23 mouse cellular contexts compared by ENCODE assay signal in genomic region chr5:112525980-112526379, GRCm38 (mm10). TPM values are rescaled to one million over a fixed set of nuclear protein-coding genes. Genes with fewer than 3 reads are reported as not detected.
DNase-seq lines count a peak whose midpoint lies in the region; ATAC-seq and TF ChIP-seq lines count a peak whose summit lies in the region.
"Had no signal": no experiment of that assay in that cellular context is flagged by ENCODE, and none has a peak within 500 bp of the region (broad histone marks: within the 10 kb centered on the region; RNA-seq: fewer than 3 reads in every experiment).

No protein-coding gene starts in this region.

- no peak overlapping the region for H3K4me2 ChIP-seq in forebrain, embryonic 13.5 days
- H3K4me2 ChIP-seq in forebrain, postnatal 0 days (ENCODE audit: low read depth): no peak overlapping the region
- H3K4me2 ChIP-seq in kidney, embryonic 15.5 days: no peak overlapping the region
- H3K4me2 ChIP-seq in midbrain, embryonic 15.5 days: no peak overlapping the region
- H3K4me2 ChIP-seq in midbrain, postnatal 0 days (ENCODE audit: low read depth, low read length, poor library complexity, severe bottlenecking): no peak overlapping the region
- H3K4me2 ChIP-seq: embryonic facial prominence, embryonic 12.5 days; hindbrain, embryonic 13.5 days; intestine, embryonic 15.5 days; liver, embryonic 12.5 days; neural tube, embryonic 13.5 days had no signal

- no peaks in the 10 kb centered on the region for H3K27me3 ChIP-seq in forebrain, embryonic 13.5 days
- H3K27me3 ChIP-seq in forebrain, postnatal 0 days (ENCODE audit: insufficient read depth, low read length): no peaks in the 10 kb centered on the region
- no peaks in the 10 kb centered on the region for H3K27me3 ChIP-seq in kidney, embryonic 15.5 days
- H3K27me3 ChIP-seq in kidney, adult 2 months (replicated peaks; ENCODE audit: control insufficient read depth, insufficient read depth, low read length): no peaks in the 10 kb centered on the region
- H3K27me3 ChIP-seq in midbrain, embryonic 15.5 days (replicated peaks): no peaks in the 10 kb centered on the region
- H3K27me3 ChIP-seq in midbrain, postnatal 0 days (ENCODE audit: insufficient read depth, low read length): no peaks in the 10 kb centered on the region
- H3K27me3 ChIP-seq: embryonic facial prominence, embryonic 12.5 days; hindbrain, embryonic 13.5 days; intestine, embryonic 15.5 days had no signal

- TF ChIP-seq POLR2A in kidney, adult 2 months (IDR thresholded peaks at IDR 0.05; ENCODE audit: low read depth, low read length): no peak
- TF ChIP-seq POLR2A in olfactory bulb, adult 2 months (IDR thresholded peaks at IDR 0.05; ENCODE audit: insufficient read depth, low read depth, low read length): no peak

- TF ChIP-seq CTCF in forebrain, postnatal 0 days (IDR thresholded peaks at IDR 0.05; ENCODE audit: low read depth): no peak
- TF ChIP-seq CTCF in kidney, adult 2 months (conservative IDR thresholded peaks at IDR 0.05; ENCODE audit: insufficient read depth, insufficient read length, low read depth, low read length): no peak
- no peak for TF ChIP-seq CTCF in midbrain, postnatal 0 days (IDR thresholded peaks at IDR 0.05)
- TF ChIP-seq CTCF in olfactory bulb, adult 2 months (IDR thresholded peaks at IDR 0.05; ENCODE audit: insufficient read depth, low read depth, low read length): no peak

- no peak for DNase-seq in forebrain, postnatal 0 days
- no peak for DNase-seq in kidney, adult 2 months
- no peak for DNase-seq in midbrain, postnatal 0 days (ENCODE audit: low spot score)
- no peak for DNase-seq in thymus, postnatal 14 days
- DNase-seq: adrenal gland, postnatal 14 days; cerebellum, adult 18-20 months; cerebellum, postnatal 25 days; heart, postnatal 14 days; kidney, adult 8-10 months; kidney, postnatal 10 days; liver, postnatal 0 days; lung, postnatal 36 days had no signal

- no peaks in the 10 kb centered on the region for H3K36me3 ChIP-seq in forebrain, embryonic 13.5 days (ENCODE audit: poor library complexity, severe bottlenecking)
- no peaks in the 10 kb centered on the region for H3K36me3 ChIP-seq in forebrain, postnatal 0 days (ENCODE audit: insufficient read depth)
- no peaks in the 10 kb centered on the region for H3K36me3 ChIP-seq in kidney, embryonic 15.5 days
- no peaks in the 10 kb centered on the region for H3K36me3 ChIP-seq in kidney, adult 2 months (ENCODE audit: control insufficient read depth, insufficient read depth, low read length)
- H3K36me3 ChIP-seq in midbrain, embryonic 15.5 days (replicated peaks): no peaks in the 10 kb centered on the region
- H3K36me3 ChIP-seq in midbrain, postnatal 0 days (ENCODE audit: insufficient read depth, low read length): no peaks in the 10 kb centered on the region; the same call in 1 of the 2 replicates
- H3K36me3 ChIP-seq: embryonic facial prominence, embryonic 12.5 days; hindbrain, embryonic 13.5 days; intestine, embryonic 15.5 days; liver, embryonic 12.5 days; neural tube, embryonic 13.5 days had no signal

- H3K27ac ChIP-seq in forebrain, embryonic 13.5 days: peak overlapping the region; percentile 42; the same call in 1 of the 2 replicates
- H3K27ac ChIP-seq in forebrain, postnatal 0 days (ENCODE audit: low read depth, low read length): no peak overlapping the region
- peak overlapping the region; percentile 68; the same call in 1 of the 2 replicates for H3K27ac ChIP-seq in kidney, embryonic 15.5 days
- H3K27ac ChIP-seq in kidney, adult 2 months (ENCODE audit: insufficient read depth, low read depth, low read length): no peak overlapping the region
- H3K27ac ChIP-seq in midbrain, embryonic 15.5 days: peak overlapping the region; percentile 15; the same call in 1 of the 2 replicates
- no peak overlapping the region for H3K27ac ChIP-seq in midbrain, postnatal 0 days (ENCODE audit: low read depth, low read length)
- H3K27ac ChIP-seq in olfactory bulb, adult 2 months (ENCODE audit: insufficient read depth, low read depth, low read length): peak overlapping the region; percentile 56
- H3K27ac ChIP-seq: embryonic facial prominence, embryonic 12.5 days; intestine, embryonic 15.5 days; liver, embryonic 12.5 days had no signal

- no peaks in the 10 kb centered on the region for H3K9me3 ChIP-seq in forebrain, embryonic 13.5 days (replicated peaks)
- H3K9me3 ChIP-seq in forebrain, postnatal 0 days (ENCODE audit: low read length): no peaks in the 10 kb centered on the region
- H3K9me3 ChIP-seq in kidney, embryonic 15.5 days (replicated peaks): no peaks in the 10 kb centered on the region
- no peaks in the 10 kb centered on the region for H3K9me3 ChIP-seq in midbrain, embryonic 15.5 days
- H3K9me3 ChIP-seq in midbrain, postnatal 0 days (ENCODE audit: low read length): no peaks in the 10 kb centered on the region
- H3K9me3 ChIP-seq: embryonic facial prominence, embryonic 12.5 days; hindbrain, embryonic 13.5 days; intestine, embryonic 15.5 days; liver, embryonic 12.5 days; neural tube, embryonic 13.5 days had no signal

- H3K4me1 ChIP-seq in forebrain, embryonic 13.5 days: peaks cover 49% of the 10 kb centered on the region
- peaks cover 18% of the 10 kb centered on the region for H3K4me1 ChIP-seq in forebrain, postnatal 0 days (ENCODE audit: insufficient read depth)
- H3K4me1 ChIP-seq in kidney, embryonic 15.5 days: peaks cover 33% of the 10 kb centered on the region
- no peaks in the 10 kb centered on the region for H3K4me1 ChIP-seq in kidney, adult 2 months (ENCODE audit: control insufficient read depth, insufficient read depth, low read length)
- peaks cover 31% of the 10 kb centered on the region for H3K4me1 ChIP-seq in midbrain, embryonic 15.5 days
- peaks cover 9% of the 10 kb centered on the region for H3K4me1 ChIP-seq in midbrain, postnatal 0 days (ENCODE audit: insufficient read depth, low read length)
- peaks cover 50% of the 10 kb centered on the region for H3K4me1 ChIP-seq in olfactory bulb, adult 2 months (ENCODE audit: control insufficient read depth, insufficient read depth, low read length)
- H3K4me1 ChIP-seq: liver, embryonic 12.5 days had no signal

- no peak overlapping the region for H3K9ac ChIP-seq in forebrain, embryonic 13.5 days
- no peak overlapping the region for H3K9ac ChIP-seq in forebrain, postnatal 0 days
- no peak overlapping the region for H3K9ac ChIP-seq in kidney, embryonic 15.5 days
- H3K9ac ChIP-seq in midbrain, embryonic 15.5 days: no peak overlapping the region
- H3K9ac ChIP-seq in midbrain, postnatal 0 days (replicated peaks; ENCODE audit: low read length, poor library complexity, severe bottlenecking): no peak overlapping the region
- H3K9ac ChIP-seq: embryonic facial prominence, embryonic 12.5 days; hindbrain, embryonic 13.5 days; intestine, embryonic 15.5 days; liver, embryonic 12.5 days; liver, postnatal 0 days; neural tube, embryonic 13.5 days had no signal

- no peak for ATAC-seq in forebrain, embryonic 13.5 days
- no peak for ATAC-seq in forebrain, postnatal 0 days
- no peak for ATAC-seq in kidney, embryonic 15.5 days (replicated peaks; ENCODE audit: low FRiP score)
- no peak for ATAC-seq in midbrain, embryonic 15.5 days (replicated peaks)
- ATAC-seq in midbrain, postnatal 0 days (ENCODE audit: low FRiP score): no peak
- ATAC-seq: CD4-positive, CD25-positive, alpha-beta regulatory T cell, adult 4 months; intestine, embryonic 15.5 days; liver, embryonic 12.5 days; liver, postnatal 0 days had no signal

- 71% methylated on average over 3 of the region's 3 CpGs for WGBS in forebrain, embryonic 13.5 days
- 62% methylated on average over 3 of the region's 3 CpGs for WGBS in forebrain, postnatal 0 days
- 84% methylated on average over 3 of the region's 3 CpGs for WGBS in kidney, embryonic 15.5 days
- 82% methylated on average over 3 of the region's 3 CpGs for WGBS in kidney, adult 2 months
- 69% methylated on average over 3 of the region's 3 CpGs for WGBS in midbrain, embryonic 15.5 days
- 57% methylated on average over 3 of the region's 3 CpGs for WGBS in midbrain, postnatal 0 days
- 43% methylated on average over 3 of the region's 3 CpGs for WGBS in olfactory bulb, adult 2 months

- no peak overlapping the region for H3K4me3 ChIP-seq in forebrain, embryonic 13.5 days
- no peak overlapping the region for H3K4me3 ChIP-seq in forebrain, postnatal 0 days (ENCODE audit: low read depth, low read length)
- H3K4me3 ChIP-seq in kidney, embryonic 15.5 days (replicated peaks): no peak overlapping the region
- no peak overlapping the region for H3K4me3 ChIP-seq in kidney, adult 2 months (ENCODE audit: insufficient read depth, low read depth, low read length)
- no peak overlapping the region for H3K4me3 ChIP-seq in midbrain, embryonic 15.5 days
- H3K4me3 ChIP-seq in midbrain, postnatal 0 days (ENCODE audit: low read depth, low read length): no peak overlapping the region
- no peak overlapping the region for H3K4me3 ChIP-seq in olfactory bulb, adult 2 months (ENCODE audit: insufficient read depth, low read depth, low read length)
- H3K4me3 ChIP-seq: embryonic facial prominence, embryonic 12.5 days; hindbrain, embryonic 13.5 days; intestine, embryonic 15.5 days; liver, embryonic 12.5 days; neural tube, embryonic 13.5 days had no signal

RNA-seq across cellular contexts. Expression of gene Sez6l, which starts 51.0 kb away (rescaled TPM):
- 22.5 and 24.0 TPM in 2 replicates for polyA plus RNA-seq in forebrain, embryonic 13.5 days (2015; fragmentation: Nextera tagmentation; extraction: Ambion mirVana)
- 46.3 and 73.8 TPM in 2 replicates for total RNA-seq in forebrain, postnatal 0 days (2014; rRNA removed)
- 28.3 and 48.4 TPM in 2 replicates for polyA plus RNA-seq in forebrain, postnatal 0 days (2015; fragmentation: Nextera tagmentation; extraction: Ambion mirVana)
- polyA plus RNA-seq in kidney, embryonic 15.5 days (2015; fragmentation: Nextera tagmentation; extraction: Ambion mirVana): 0.41 and 0.82 TPM in 2 replicates
- 0.17 and 0.20 TPM in 2 replicates for polyA plus RNA-seq in kidney, adult 2 months (2012; rRNA removed)
- polyA plus RNA-seq in midbrain, embryonic 15.5 days (2015; fragmentation: Nextera tagmentation; extraction: Ambion mirVana): 65.4 and 67.5 TPM in 2 replicates
- 101 and 115 TPM in 2 replicates for total RNA-seq in midbrain, postnatal 0 days (2014; rRNA removed)
- 60.7 and 65.7 TPM in 2 replicates for polyA plus RNA-seq in midbrain, postnatal 0 days (2015; fragmentation: Nextera tagmentation; extraction: Ambion mirVana)
- polyA plus RNA-seq in olfactory bulb, adult 2 months (2012; ENCODE audit: insufficient read depth, insufficient read length, low replicate concordance, missing spikeins): 99.7 TPM in 1 of 2 replicates, not detected in the other
- total RNA-seq: megakaryocyte, adult 5-6 weeks had no signal
- polyA plus RNA-seq: CD4-positive, CD25-positive, alpha-beta regulatory T cell, adult 4 months; liver, postnatal 0 days had no signal

Comparison
In these comparisons a context has a peak if more than half of its experiments do, and no peak if none do; other contexts are left out.
1. H3K27ac ChIP-seq: peak in forebrain, embryonic 13.5 days (single experiment), kidney, embryonic 15.5 days (single experiment), midbrain, embryonic 15.5 days (single experiment) and olfactory bulb, adult 2 months (single experiment); none in forebrain, postnatal 0 days (single experiment), kidney, adult 2 months (single experiment) and midbrain, postnatal 0 days (single experiment).
2. RNA of gene Sez6l, which starts 51.0 kb away (polyA plus RNA-seq): 65.4 to 67.5 TPM in midbrain, embryonic 15.5 days, 60.7 to 65.7 TPM in midbrain, postnatal 0 days, 28.3 to 48.4 TPM in forebrain, postnatal 0 days, 22.5 to 24.0 TPM in forebrain, embryonic 13.5 days and 99.7 TPM in olfactory bulb, adult 2 months; 0.41 to 0.82 TPM in kidney, embryonic 15.5 days and 0.17 to 0.20 TPM in kidney, adult 2 months; every median in the first group is over 10 times any median in the second.